In the genomic region with DNA sequence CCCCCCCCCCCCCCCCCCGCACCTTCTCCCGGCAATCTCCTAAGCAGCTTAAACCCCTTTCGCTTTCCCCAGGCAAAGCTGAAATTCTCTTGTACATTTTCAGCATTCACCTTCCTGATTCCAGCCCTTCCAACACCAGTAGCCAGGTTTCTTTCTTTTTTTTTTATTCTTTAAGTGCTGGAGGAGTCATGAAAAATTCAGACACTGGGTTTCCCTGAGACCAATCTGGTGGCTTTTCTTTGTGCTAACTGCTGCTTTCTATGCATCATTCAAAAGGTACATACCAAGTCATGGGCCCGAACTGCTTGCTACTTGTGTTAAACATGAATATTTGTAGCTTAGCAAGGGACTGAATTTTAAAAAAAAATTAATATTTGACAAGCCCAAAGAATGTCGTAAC, we compare ENCODE assay signal across 8 mouse cellular contexts.
DNase-seq lines count a peak whose midpoint lies in the region; ATAC-seq and TF ChIP-seq lines count a peak whose summit lies in the region.

No protein-coding gene starts in this region.

- H3K9me3 ChIP-seq in lung, embryonic 14.5 days (ENCODE audit: low read depth, low read length), result no peaks in the 10 kb centered on the region
- no peaks in the 10 kb centered on the region for H3K9me3 ChIP-seq in hindbrain, embryonic 14.5 days (ENCODE audit: control insufficient read depth, low read length)
- no peaks in the 10 kb centered on the region for H3K9me3 ChIP-seq in midbrain, embryonic 12.5 days

- H3K9ac ChIP-seq in lung, embryonic 14.5 days, result no peak overlapping the region
- H3K9ac ChIP-seq in hindbrain, embryonic 14.5 days, result no peak overlapping the region
- peak overlapping the region; percentile 28; the same call in 1 of the 2 replicates for H3K9ac ChIP-seq in midbrain, embryonic 12.5 days (replicated peaks)

- peak overlapping the region; percentile 37 for H3K4me2 ChIP-seq in lung, embryonic 14.5 days
- H3K4me2 ChIP-seq in hindbrain, embryonic 14.5 days (replicated peaks), result peak overlapping the region; percentile 35
- H3K4me2 ChIP-seq in midbrain, embryonic 12.5 days (replicated peaks), result peak overlapping the region; percentile 51

- no peak for TF ChIP-seq CTCF in lung, embryonic 14.5 days (IDR thresholded peaks at IDR 0.05; ENCODE audit: low read depth)

- no peaks in the 10 kb centered on the region for H3K4me1 ChIP-seq in lung, embryonic 14.5 days (ENCODE audit: insufficient read depth)
- H3K4me1 ChIP-seq in hindbrain, embryonic 14.5 days (replicated peaks; ENCODE audit: control insufficient read depth, insufficient read depth, low read length), result no peaks in the 10 kb centered on the region
- H3K4me1 ChIP-seq in midbrain, embryonic 12.5 days, result peaks cover 8% of the 10 kb centered on the region

- H3K27me3 ChIP-seq in lung, embryonic 14.5 days (ENCODE audit: insufficient read depth, low read length), result no peaks in the 10 kb centered on the region
- no peaks in the 10 kb centered on the region for H3K27me3 ChIP-seq in hindbrain, embryonic 14.5 days (ENCODE audit: control insufficient read depth, insufficient read depth, low read length)
- H3K27me3 ChIP-seq in midbrain, embryonic 12.5 days, result no peaks in the 10 kb centered on the region

- ATAC-seq in lung, embryonic 14.5 days (ENCODE audit: insufficient read depth), result no peak
- no peak for ATAC-seq in hindbrain, embryonic 14.5 days (ENCODE audit: low FRiP score)
- no peak for ATAC-seq in midbrain, embryonic 12.5 days (ENCODE audit: low FRiP score, low read depth)

- no peak overlapping the region for H3K27ac ChIP-seq in lung, embryonic 14.5 days (ENCODE audit: low read depth)
- peak overlapping the region; percentile 11; the same call in 1 of the 2 replicates for H3K27ac ChIP-seq in hindbrain, embryonic 14.5 days
- peak overlapping the region; percentile 64 for H3K27ac ChIP-seq in midbrain, embryonic 12.5 days (replicated peaks)

- WGBS in lung, embryonic 14.5 days, result 66% methylated on average over 5 of the region's 5 CpGs
- 67% methylated on average over 5 of the region's 5 CpGs for WGBS in hindbrain, embryonic 14.5 days
- WGBS in midbrain, embryonic 12.5 days, result 32% methylated on average over 5 of the region's 5 CpGs

- intact Hi-C loops in gastrocnemius, postnatal 36 days (cut with DNase I), result no loop called here

- DNase-seq in embryo, embryonic 10.5 days (ENCODE audit: low spot score), result peak; percentile 15
- DNase-seq in embryo, embryonic 10 days (ENCODE audit: low spot score), result no peak
- DNase-seq in lung, embryonic 14.5 days, result no peak
- no peak for DNase-seq in lung, postnatal 25 days (ENCODE audit: low spot score)
- DNase-seq in hindbrain, embryonic 14.5 days (ENCODE audit: low spot score), result no peak
- no peak for DNase-seq in urinary bladder, postnatal 14 days (ENCODE audit: low spot score)
- no peak for DNase-seq in gastrocnemius, postnatal 36 days

- no peak overlapping the region for H3K4me3 ChIP-seq in lung, embryonic 14.5 days (ENCODE audit: low read depth, low read length)
- no peak overlapping the region for H3K4me3 ChIP-seq in hindbrain, embryonic 14.5 days (replicated peaks; ENCODE audit: low read length)
- H3K4me3 ChIP-seq in midbrain, embryonic 12.5 days, result peak overlapping the region; percentile 27

- H3K36me3 ChIP-seq in lung, embryonic 14.5 days (ENCODE audit: insufficient read depth), result no peaks in the 10 kb centered on the region
- H3K36me3 ChIP-seq in hindbrain, embryonic 14.5 days (replicated peaks; ENCODE audit: control insufficient read depth, insufficient read depth), result no peaks in the 10 kb centered on the region
- no peaks in the 10 kb centered on the region for H3K36me3 ChIP-seq in midbrain, embryonic 12.5 days
